Mouse (Mus musculus): ENCODE measurements at regions not wholly inside any gene's neighbourhood (a gene's known extent, or its start where the extent isn't known, plus 50 kb on each side); places are given as distances from the start of the nearest gene placed in this dataset.

DNA sequence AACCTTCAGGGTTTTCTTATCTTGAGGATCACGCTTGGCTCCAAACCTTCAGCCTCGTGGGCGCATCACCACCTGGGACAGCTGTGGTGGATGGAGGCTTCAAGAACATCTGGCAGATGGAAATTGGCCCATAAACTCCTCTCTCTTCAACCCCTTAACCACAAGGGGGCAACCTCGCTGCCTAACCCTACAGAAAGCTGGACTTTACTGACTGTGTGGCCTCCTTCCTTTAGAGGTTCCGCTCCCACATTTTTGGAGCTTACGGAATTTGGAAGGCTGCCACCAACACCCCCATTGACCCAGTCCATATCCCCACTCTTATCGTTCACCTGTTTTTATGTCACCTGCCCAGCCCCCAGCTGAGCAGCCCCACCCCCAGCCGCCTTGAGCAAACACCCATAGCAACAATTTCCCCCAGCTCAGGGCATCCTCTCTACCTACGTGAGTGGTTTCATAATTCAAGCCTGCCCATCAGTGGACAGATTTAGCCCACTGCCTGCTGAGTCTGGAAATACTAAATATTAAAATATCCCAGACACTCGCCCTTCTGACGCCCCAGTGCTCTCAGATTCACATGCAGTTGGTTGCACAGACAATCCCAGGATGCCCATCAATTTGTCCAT, 167.0 kb upstream of the Slc22a22 start:
- peak; percentile 30 to 31 for DNase-seq

DNA sequence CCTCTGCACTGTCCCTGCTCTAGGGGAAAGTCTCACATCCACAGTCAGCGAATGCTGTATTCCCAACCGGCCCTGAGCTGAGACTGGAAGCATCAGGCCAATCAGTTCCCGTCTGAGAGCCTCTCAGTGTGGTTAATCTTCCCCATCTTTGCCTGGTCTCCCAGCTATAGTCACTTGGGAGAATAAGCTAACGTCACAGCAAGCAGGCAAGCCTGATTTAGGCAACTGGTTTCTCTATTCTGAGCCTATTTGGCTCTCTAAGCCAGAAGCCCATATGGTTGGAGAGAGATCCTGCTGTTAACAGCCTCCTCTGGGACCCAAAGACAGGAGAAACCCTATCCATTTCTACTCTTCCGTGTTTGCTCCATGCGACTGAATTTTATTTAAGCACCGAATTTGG, 161.7 kb upstream of the Slc22a22 start:
- no peak for DNase-seq

DNA sequence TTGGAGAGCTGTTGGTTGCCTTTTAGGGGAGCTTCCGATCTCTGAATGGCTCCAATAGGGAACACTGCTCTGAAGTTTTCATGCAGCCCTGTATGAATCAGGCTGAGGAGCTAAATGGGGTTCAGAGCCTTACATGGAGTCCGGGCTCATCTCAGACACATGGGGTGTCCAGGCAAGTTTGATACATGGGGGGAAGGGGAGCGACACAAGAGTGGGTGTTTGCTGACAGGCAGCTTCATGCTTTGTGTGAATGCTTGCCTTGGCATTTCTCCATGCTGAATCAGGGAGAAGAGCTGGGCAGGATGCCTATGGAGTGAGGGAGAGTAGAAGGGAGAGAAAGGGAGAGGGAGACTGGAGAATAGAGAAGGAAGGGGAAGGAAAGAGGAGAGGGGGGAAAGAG, 155.6 kb upstream of the Slc22a22 start:
- no peak for DNase-seq

DNA sequence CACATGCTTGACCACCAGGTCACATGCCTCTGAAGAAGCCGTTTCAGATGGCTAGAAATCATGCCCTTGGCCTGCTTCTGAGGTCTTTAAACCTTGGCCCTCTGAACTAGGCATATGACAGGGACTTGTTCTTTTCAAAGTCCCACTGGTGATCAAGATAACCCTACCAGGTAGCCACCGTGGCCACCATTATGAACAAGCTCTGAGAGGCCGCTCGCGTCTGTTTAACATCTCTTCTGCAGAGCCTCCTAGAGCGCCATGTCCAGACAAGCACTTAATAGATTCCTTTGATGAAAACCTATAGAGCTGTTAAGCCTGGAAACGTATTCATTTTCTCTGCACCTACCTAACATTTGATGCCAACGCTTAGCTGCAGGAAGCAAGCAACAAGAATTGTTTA, 155.1 kb upstream of the Slc22a22 start:
- DNase-seq = no peak

DNA sequence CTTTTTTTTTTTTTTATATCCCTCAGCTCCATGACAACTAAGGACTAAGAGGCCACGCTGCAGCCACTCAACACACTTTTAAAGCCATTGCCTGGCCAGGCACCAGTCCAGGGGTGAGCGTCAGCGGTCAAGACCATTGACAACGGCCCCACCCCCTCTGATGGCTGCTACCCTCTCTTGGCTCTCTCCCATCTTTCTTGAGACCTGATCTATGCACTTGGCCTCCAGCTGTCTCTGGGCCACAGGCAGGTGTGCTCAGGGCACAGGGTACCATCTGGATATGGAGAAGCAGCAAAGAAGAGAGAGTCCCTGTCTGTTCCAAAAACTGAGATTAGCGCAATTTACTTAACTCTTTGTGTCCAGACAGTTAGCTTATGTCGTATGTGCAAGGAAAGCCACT, 141.0 kb upstream of the Slc22a22 start:
- no peak for DNase-seq

DNA sequence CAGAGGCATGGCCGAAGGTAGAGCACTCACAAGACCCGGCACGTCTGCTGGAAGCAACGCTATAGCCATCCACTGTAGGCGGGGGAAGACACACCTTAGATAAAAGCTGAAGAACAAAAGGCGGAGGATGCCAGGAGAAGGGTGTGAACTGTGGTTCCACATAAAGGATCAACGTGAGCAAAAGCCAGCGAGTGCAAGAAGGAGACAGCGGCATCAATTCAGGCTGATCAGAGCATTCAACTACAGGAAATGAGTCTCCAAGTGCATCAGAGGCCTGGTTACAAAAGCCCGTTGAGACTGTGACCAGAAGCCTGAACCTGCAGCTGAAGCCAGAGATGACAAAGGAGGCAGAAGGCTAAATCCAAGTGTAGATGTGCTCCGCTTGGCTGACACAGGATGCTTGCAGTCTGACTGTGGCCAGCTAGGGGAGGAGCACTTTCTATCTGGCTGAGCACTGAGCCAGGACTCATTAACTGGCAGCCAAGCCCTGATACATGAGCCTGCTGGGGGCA, 139.5 kb upstream of the Slc22a22 start:
- DNase-seq = no peak

DNA sequence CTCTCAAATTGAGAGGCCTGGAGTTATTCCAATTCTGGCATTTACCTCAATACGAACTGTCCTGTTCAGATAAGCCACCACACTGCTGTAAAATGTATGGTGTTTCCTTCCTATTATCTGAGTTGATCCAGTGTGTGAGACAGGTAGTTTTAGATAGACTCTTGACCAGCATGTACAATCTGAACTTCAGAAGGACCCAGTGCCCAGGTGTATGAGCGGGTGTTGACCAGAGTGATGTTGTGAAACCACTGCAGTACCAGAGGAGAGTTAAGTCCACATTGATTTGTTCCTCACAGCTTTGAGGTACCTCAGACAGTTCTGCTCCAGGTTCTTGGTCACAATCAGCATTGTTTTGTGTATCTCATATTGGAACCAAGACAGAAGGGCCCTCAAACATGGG, 132.6 kb upstream of the Slc22a22 start:
- DNase-seq = no peak

DNA sequence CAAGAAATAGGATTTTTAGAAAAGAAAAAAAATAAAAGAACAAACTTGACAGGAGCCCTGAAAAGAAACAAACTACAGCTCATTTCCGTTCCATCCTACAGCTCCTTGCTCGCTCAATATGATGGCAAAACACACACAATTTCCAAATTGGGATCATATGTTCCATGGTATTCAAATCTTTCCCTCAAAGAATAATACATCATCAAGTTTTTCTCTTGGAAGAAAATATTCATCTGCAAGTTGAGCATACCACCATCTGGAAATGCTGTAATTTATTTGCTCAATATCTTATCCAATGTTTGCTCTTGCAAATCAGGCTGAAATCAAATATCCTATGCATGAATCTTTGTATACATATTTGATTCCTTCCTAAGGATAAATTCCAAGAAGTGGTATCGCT, 131.1 kb upstream of the Slc22a22 start:
- no peak for DNase-seq

DNA sequence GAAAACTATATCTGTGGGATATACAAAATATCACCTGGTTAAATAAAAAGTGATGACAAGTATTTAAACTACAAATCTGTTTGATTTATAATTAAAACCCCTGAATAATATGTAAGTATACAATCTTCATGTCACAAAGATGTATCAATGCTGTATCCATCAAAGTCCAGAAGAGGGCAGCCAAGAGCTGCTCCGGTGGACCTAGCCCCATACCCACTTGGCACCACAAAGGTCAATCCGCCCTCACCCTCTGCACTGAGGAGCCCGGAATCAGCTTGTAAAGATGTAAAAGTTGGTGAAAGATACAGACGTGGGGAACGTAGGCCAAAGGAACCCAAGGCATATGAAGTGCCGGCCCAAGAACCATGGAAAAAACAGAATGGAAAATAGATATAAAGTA, 123.1 kb upstream of the Slc22a22 start:
- peak; percentile 43 for DNase-seq

DNA sequence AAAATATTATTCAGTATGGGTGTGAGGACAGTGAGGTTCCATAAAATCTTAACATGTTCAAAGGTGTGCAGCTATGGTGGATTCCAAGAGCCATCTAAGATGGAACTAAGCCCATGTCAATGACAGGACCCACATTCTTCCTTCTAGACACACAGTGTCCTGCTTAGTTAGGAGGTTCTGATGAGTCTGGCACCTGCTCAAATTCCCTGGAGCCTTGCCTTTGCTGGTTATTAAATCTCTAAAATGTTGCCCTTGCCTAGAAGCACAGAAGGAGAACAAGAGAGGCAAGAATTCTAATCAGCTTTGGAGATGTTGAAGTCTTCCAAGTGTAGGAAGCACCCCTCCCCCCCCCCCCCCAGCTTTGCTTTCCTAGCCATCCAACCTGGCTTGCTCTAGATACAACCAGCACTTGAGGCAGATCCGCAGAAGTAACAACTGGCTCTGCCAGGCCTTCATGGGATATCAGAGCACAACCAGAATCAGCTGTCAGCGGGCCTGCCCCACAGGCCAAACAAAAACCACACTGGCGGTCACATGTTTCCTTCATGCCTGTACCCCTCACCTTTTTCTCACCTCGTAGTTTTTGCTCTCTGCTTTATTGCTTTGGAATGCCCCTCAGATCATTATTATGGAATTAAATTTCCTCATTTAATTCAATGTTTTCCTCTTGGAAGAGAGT, 116.0 kb upstream of the Slc22a22 start:
- DNase-seq = no peak

DNA sequence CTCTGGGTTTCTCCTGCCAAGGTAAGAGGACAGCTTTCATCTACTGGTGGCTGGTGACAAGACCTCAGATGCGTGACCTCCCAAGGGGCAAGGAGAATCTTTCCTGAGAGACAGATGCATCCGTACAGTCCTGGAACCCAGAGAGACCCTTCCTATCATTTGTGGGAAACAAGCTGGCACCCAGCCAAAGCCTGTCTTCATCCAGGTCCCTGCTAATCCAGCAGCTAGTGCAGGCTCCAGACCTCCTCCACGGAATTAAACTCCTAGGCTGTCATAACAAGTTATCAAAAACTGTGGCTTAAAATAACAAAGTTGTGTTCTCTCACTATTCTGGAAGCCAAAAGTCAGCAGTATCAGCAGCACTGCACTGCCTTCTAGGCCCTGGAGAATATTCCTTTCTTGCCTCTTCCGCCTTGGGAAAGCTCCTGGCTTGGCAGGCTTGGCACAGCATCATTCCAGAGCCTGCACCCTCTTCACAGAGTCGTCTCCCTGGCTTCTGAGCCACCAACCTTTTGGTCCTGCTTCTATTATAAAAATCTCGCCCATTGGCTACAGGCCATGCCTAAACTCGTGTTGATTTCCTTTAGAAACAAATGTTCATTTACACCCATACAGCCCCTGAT, 113.3 kb upstream of the Slc22a22 start:
- no peak for DNase-seq

DNA sequence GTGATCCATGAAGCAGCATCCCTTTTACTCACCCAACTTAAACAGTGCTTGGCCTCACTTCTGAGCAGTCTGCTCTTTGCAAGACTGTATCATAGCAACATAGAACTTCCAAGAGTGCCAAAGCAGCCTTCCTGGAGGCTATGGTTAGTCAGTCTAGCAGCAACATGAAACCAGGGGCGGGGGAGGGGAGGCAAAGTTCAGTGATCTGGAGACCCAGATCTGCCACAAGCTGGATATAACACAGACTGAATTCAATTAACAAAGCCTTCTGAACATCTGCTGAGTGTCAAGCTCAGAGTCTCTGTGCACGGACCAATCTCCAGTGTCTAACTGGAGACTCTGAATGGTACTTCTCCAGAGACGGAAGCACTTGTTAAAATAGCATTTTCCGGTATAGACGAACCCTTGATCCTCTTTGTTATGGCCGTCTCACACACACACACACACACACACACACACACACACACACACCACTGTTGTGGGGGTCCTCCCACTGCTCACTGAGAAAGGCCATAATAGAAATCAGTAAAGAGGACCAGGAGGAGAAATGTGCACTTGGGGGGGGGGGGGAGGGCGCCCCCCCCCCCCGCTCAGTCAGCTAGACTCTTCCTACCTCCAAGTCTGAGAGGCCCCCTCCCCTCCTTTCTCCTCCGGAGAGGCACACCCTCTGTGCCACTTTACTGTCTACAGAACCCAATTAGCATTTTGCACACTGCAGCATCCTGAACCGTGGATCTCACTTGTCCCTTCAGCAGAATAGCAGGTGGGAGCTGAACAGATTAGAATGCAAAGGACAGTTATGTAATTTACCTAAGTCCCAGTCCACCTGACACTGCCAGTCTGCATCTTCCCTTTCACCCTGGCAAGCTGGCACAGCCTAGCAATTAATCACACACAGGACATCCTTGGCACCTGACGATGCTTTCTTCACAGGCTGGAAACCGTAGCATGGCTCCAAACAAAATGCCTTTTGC, 112.3 kb upstream of the Slc22a22 start:
- no peak for DNase-seq

DNA sequence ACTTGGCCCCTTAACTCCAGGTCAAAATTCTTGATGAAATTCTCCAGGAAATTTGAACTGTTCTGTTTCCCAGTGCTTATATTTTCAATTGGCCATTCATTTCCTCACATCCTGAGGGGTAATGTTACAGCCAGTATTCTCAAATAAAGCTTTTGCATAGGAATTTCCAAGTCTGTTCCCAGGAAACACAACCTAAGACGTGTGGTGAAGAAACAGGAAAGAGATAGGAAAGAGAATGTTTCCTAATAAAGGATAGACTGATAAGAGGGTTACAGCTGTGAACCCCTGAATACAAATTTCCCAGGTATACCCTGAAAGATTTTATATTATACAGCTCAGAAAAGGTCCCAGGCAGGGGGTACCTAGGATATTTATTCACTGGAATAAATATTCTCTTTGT, 108.0 kb upstream of the Slc22a22 start:
- no peak for DNase-seq

DNA sequence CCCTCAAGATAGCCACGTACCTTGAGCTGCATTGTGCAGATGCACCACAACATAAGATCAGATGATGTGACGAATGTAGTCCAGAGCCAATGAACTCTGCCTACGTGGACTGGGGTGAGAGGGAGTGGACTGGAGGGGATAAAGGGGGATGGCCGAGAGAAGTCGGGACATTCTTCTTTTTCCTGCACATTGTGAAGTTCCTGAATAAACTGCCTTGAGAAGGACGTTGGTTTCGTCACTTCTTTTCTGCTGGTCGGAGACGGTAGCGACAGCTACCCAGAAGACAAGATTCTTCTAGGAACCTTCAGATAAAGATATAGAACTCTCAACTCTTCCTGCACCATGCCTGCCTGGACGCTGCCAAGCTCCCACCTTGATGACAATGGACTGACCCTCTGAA, 107.1 kb upstream of the Slc22a22 start:
- DNase-seq = no peak

DNA sequence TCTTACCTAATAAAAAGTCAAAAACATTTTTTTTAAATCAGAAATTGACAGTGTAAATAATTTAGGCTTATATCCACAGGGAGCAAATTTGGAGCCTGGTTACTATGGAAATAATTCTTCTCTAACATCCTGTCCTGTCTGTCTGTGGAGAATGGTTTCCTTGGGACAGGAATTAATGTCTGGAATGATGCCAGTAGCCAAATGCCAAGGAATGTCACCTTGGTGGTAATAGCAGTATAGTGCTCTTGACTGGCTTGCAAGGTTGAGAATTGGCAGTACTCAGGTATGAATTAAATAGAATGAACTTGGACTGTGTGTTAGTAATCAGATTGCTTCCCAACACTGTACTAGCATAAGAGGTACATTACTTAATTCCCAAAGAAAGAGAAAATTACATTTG, 103.8 kb upstream of the Slc22a22 start:
- no peak for DNase-seq

DNA sequence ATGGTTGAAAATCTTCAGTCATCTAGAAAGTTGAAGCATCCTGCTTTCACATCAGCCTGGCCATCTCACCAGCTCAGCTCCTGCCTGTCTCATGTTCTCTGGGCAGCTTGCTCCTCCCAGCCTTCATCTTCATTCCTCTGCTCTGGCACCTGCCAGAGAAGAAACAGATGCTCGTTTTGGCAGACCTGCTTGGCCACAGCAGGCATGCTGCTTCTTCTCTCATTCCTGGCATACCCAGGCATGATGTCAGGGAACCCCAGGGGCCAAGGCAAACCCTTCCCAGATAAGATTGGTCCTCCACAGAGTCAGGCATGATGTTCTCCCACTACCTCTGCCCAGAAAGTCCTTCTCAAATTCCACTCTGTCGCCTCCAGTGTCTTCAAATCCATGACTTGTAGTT, 101.4 kb upstream of the Slc22a22 start:
- DNase-seq = no peak

DNA sequence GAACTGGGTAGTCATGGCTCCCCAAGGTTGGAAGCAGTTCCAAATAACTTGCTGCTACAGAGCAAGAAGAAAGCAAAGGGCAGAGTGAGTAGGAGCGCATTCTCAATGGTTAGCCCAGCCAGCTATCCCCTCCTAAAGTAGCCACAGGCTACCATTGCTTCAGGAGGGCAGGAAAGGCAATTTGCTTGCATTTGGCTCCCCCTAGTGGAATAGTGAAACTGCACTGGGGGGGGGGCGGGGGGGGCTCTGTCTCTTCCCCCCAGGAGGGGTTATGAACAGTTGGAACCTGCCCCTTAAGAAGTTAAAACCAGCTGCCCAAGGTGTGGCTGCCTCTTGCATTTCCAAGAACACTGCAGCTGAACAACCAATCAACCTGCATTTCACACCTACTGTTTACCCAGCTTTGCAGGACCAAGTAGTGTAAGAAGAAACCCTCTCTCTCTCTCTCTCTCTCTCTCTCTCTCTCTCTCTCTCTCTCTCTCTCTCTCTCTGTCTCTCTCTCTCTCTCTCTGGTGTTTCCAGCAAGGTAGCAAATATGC, 96.7 kb upstream of the Slc22a22 start:
- DNase-seq = no peak

DNA sequence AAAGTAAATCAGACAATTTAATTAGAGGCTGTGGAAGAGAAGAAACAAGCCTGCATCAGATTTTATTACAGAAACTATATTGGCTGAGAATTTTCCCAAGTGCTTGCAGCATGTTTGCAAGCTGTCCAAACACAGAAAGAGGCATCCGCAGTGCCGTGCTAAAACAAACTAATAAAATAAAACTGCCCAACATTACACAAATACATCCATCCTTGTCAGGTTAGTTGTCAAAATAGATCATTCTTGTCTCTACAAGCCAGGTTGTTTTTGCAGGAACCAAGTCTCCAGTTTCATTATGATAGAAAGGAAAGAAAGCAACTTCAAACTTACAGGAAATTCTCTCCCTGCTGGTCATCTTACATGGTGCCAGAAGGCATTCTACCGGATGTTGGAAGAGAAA, 95.0 kb upstream of the Slc22a22 start:
- no peak for DNase-seq

DNA sequence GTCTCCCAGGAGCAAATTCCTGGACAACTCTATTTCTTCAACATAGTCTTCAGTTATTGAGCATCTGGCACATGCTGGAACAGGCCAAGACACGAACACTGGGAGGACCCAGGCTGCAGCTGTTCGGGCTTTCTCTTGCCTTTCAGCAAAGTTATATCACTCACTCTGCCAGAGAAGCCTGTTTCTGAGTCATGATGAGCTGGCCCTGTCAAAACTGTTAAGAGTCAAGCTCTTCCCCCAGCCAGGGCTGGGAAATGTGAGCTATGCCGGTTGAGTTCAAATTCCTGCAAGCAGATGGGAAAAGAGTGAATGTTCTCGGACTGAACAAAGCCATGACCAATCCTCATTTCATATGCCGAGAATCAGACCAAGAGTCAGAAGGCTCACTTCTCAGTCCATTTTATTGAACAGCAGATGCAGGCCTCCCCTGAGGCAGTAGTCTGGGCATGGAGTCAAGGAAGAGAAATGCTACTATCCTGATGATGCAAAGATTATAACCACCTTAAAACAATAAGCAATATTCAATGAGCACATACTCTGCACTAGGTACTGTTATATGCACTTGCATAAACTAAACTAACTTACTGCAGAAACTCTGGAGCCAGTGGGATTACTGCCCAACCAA, 90.7 kb upstream of the Slc22a22 start:
- no peak for DNase-seq

DNA sequence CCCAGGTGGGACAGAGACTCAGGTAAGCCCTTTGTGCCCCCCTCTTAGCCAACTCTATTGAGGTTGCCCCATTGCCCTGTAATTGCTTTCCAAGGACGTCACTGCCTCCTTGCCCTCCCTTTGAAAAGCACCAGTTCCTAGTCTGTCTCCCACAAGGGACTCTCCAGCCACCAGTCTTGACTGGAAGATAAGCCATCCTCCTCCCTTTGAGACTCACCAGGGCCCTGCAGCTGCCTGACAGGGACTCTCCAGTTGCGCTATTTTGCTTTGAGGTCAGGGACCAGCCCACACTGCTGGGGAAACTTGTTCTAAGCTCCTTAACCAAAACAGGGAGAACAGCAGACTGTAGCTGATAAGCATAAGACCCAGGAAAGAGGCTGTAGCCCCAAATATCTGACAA, 69.7 kb upstream of the Slc22a22 start:
- DNase-seq = no peak

DNA sequence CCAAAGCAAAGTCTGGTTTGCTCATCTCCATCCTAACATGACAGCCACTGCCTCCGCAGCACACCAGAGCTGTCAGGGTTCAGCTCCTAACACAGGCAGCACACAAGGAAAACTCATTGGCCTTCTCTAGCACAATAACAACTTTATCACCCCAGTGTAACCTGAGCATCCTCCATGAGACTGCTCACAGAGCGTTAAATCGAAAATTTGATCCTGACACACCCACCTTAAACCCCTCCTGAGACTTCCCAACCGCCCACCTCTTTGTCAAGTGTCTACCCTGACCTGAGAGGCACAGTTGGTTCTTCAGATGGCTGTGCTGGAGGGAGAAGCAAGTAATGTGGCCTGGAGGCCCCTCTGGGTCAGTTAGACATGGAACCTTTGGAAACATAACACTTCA, 67.7 kb upstream of the Slc22a22 start:
- DNase-seq = no peak

DNA sequence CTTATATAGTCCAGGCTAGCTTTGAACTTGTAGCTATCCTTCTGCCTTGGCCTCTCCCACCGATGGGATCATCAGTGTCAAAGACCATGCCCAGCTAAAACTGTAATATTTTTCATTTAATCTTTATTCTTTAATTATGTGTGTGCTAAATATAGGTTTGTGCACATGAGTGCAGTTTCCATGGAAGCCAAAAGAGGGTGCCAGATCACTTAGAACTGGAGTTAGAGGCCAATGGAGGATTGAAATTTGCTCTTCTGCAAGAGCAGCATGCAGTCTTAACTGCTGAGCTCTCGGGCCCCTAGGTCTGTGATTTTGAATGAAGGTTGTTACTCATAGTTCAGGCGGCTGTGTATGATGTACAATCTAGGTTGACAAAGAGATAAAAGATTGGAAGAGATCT, 66.6 kb upstream of the Slc22a22 start:
- no peak for DNase-seq

Measured in thymus, postnatal 36 days (tissue).